Mouse (Mus musculus) midbrain, embryonic 11.5 days (tissue): Measurements from ENCODE around the gene Mid1. TPM values are rescaled to one million over a fixed set of nuclear protein-coding genes. Genes with fewer than 3 reads are reported as not detected.
A peak's percentile ranks its signal among the peaks of the same experiment; 100 is the strongest.
"Not testable (repeated sequence)": the region's sequence is repeated elsewhere in the genome, so short reads cannot be mapped to it uniquely, and the experiment has no call there.

Experiments used
- ATAC-seq: fragments of 200-750 bp; cut with Nextera tagmentation; 2 replicates; pipeline ENCODE4 v1.8.0; 2017; ENCODE audit warnings: moderate TSS enrichment, moderate library complexity; ENCODE audit not compliant: low FRiP score
- DNase-seq: peaks from one replicate; pipeline ENCODE4 v3.0.0; 2015; ENCODE audit warnings: low spot score; ENCODE audit errors: missing footprints
- H3K27ac ChIP-seq: fragments of 300-500 bp; sonication (generic); 2 replicates; pipeline ENCODE4 v1.5.1; 2014; ENCODE audit warnings: low read depth, low read length
- H3K27me3 ChIP-seq: fragments of 300-500 bp; sonication (generic); 2 replicates; pipeline ENCODE4 v1.6.1; 2014; ENCODE audit warnings: mild to moderate bottlenecking, low read length, moderate library complexity, mixed read lengths; ENCODE audit not compliant: control insufficient read depth, insufficient read depth
- H3K36me3 ChIP-seq: fragments of 300-500 bp; sonication (generic); 2 replicates; pipeline ENCODE4 v1.6.1; 2014; ENCODE audit warnings: mild to moderate bottlenecking, low read length, moderate library complexity, mixed read lengths; ENCODE audit not compliant: control insufficient read depth, insufficient read depth
- H3K4me1 ChIP-seq: fragments of 300-500 bp; sonication (generic); 2 replicates; pipeline ENCODE4 v1.6.1; 2014; ENCODE audit warnings: low read length; ENCODE audit not compliant: control insufficient read depth, insufficient read depth
- H3K4me2 ChIP-seq: fragments of 300-500 bp; sonication (generic); 2 replicates; pipeline ENCODE4 v1.6.1; 2014; ENCODE audit warnings: mild to moderate bottlenecking, moderate library complexity
- H3K4me3 ChIP-seq: fragments of 300-500 bp; sonication (generic); 2 replicates; pipeline ENCODE4 v1.5.1; 2014; ENCODE audit warnings: low read depth, low read length
- H3K9ac ChIP-seq: fragments of 300-500 bp; sonication (generic); 2 replicates; pipeline ENCODE4 v1.6.1; 2014; ENCODE audit warnings: low read length
- H3K9me3 ChIP-seq: fragments of 300-500 bp; sonication (generic); 2 replicates; pipeline ENCODE4 v1.6.1; 2016; ENCODE audit warnings: low read length; ENCODE audit not compliant: control insufficient read depth
- WGBS: fragments of 180-500 bp; shearing (Covaris S2); extraction: QIAGEN DNeasy Blood & Tissue Kit; methylation state at CpG from one replicate; pipeline ENCODE4 v1.1.7; 2014; 5-methylcytosine and 5-hydroxymethylcytosine counted together
- polyA plus RNA-seq: library from polyadenylated mRNA; unstranded; fragments of >200 nt; fragmentation: Nextera tagmentation; extraction: Ambion mirVana; gene quantifications from 2 replicates; pipeline ENCODE4 v1.2.1, GENCODE M21; 2014

The Mid1 gene
- polyA plus RNA-seq, 1 experiment from 2014 or later: 31.5 TPM

- 50% methylated on average over 15 of the region's 15 CpGs for WGBS
- Histone ChIP-seq H3K36me3 (peaks cover 16% of the 10 kb centered on the region), H3K9me3 (peaks cover 15% of the 10 kb centered on the region)
- peak; percentile 98 for DNase-seq
- H3K4me3 ChIP-seq, H3K9ac ChIP-seq, H3K4me2 ChIP-seq, H3K4me1 ChIP-seq, H3K27ac ChIP-seq, H3K27me3 ChIP-seq, ATAC-seq: not testable (repeated sequence)
These were observed 336.9 kb downstream of the Mid1 start for GRCm38 (mm10) chrX:170021750-170022461.

Other genes with a start within 250 kb of the Mid1 start
- not detected in 2 replicates for gene 4933400A11Rik, start 94.4 kb downstream of the Mid1 start, polyA plus RNA-seq